Mouse (Mus musculus) ES-Bruce4 (cell line): ENCODE measurements at regions not wholly inside any gene's neighbourhood (a gene's known extent, or its start where the extent isn't known, plus 50 kb on each side); places are given as distances from the start of the nearest gene placed in this dataset.

ENCODE experiments used
- H3K27ac ChIP-seq: 2 replicates; pipeline ENCODE4 v1.5.1; 2012; ENCODE audit warnings: low read length, inconsistent platforms; ENCODE audit not compliant: insufficient read depth
- H3K27me3 ChIP-seq: 2 replicates; pipeline ENCODE4 v1.6.1; 2012; ENCODE audit warnings: mild to moderate bottlenecking, low read length, inconsistent platforms; ENCODE audit not compliant: control insufficient read depth, poor library complexity, insufficient read depth, severe bottlenecking
- H3K36me3 ChIP-seq: 2 replicates; pipeline ENCODE4 v1.6.1; 2012; ENCODE audit warnings: inconsistent platforms, mild to moderate bottlenecking, low read length, moderate library complexity; ENCODE audit not compliant: control insufficient read depth, poor library complexity, insufficient read depth, severe bottlenecking
- H3K4me1 ChIP-seq: one replicate; pipeline ENCODE4 v1.8.1; 2011; ENCODE audit warnings: low read length; ENCODE audit not compliant: control insufficient read depth, insufficient read depth
- H3K4me3 ChIP-seq: 2 replicates; pipeline ENCODE4 v1.5.1; 2011; ENCODE audit warnings: low read depth, mild to moderate bottlenecking, low read length
- H3K9ac ChIP-seq: 2 replicates; pipeline ENCODE4 v1.6.1; 2012; ENCODE audit warnings: low read depth, mild to moderate bottlenecking, inconsistent platforms; ENCODE audit not compliant: poor library complexity, severe bottlenecking
- H3K9me3 ChIP-seq: replicated peaks from 2 replicates; pipeline ENCODE4 v1.6.1; 2012; ENCODE audit warnings: mild to moderate bottlenecking, low read length, inconsistent platforms; ENCODE audit not compliant: control insufficient read depth, poor library complexity, insufficient read depth, severe bottlenecking
- CTCF ChIP-seq: IDR thresholded peaks from one replicate; pipeline ENCODE4 v1.8.1; 2011; ENCODE audit warnings: low read depth, low read length
- EP300 ChIP-seq: IDR thresholded peaks from 2 replicates; pipeline ENCODE4 v1.6.1; 2011; ENCODE audit warnings: low read depth, low read length; ENCODE audit not compliant: insufficient read depth
- POLR2A ChIP-seq: IDR thresholded peaks from one replicate; pipeline ENCODE4 v1.8.1; 2011; ENCODE audit warnings: low read length; ENCODE audit not compliant: insufficient read depth

DNA sequence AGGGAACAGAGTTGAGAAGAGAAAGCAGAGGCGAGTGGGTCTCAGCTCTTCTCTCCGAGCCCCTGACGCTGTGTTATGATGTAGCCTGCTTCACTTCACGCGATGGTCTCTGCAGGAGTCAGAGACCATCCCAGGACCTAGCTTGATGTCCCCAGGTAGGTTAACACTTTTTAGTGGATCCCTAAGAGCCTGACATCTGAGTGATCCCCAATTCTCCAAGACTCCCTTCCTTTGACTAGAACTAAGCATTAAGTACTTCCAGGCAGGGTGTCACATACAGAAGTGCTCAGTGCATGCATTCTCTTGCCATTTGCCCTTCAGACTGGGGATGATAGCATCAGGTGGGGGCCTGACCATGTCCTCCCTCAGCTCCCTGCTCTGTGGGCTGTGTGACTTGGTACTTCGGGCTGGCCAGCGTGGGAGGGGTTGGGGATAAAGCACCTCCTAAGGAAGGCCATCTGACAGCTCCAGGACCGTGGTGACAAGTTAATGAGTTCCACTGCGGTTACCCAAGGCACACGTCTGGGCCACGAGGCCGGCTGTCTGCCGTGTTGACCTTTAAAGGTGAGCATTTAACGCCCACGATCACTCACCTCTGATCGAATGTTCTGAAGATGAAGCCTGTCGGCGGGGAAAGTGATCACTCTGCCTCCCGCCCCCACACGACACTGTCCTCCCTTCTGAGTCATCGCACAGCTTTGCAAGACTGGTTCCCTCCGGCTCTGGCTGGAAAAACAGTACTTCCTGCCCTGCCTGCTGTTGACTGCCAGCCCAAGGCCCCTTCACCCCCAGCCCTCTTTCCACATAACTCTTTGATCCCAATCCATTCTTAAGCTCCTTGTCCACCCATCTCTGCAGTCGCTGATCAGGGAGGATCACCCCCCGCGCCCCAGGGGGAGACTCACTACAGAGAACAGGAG, 65.8 kb upstream of the Ppp2r5c start:
- TF ChIP-seq POLR2A (no peak), EP300 (0 out of 2 replicates have a peak, but pooled peaks have one; percentile 9)
- Histone ChIP-seq H3K9me3 (no peaks in the 10 kb centered on the region), H3K27ac (no peak overlapping the region), H3K4me3 (no peak overlapping the region), H3K27me3 (no peaks in the 10 kb centered on the region), H3K36me3 (no peaks in the 10 kb centered on the region), H3K9ac (no peak overlapping the region), H3K4me1 (no peaks in the 10 kb centered on the region)

DNA sequence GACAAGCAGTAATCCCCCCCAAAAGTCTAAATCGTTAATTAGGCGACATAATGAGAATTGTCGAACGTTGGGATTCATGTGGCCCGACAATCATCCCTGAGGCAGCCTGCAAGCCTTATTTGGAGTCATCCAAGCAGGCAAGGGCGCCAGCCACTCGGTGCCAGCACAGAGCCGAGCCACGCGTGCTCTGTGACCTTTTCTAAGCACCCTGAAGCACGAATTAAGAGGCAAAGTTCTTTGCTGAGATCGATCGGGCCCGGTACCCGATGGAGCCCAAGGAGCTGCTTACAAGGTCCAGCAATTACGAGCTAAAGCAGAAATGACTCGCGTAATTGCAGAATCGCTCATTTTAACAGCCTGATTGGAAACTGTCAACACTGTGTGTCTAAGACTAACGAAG, 61.9 kb upstream of the Ppp2r5c start:
- H3K36me3 ChIP-seq = no peaks in the 10 kb centered on the region
- no peak overlapping the region for H3K9ac ChIP-seq
- TF ChIP-seq POLR2A = no peak
- TF ChIP-seq EP300 = no peak
- TF ChIP-seq CTCF = no peak
- H3K4me1 ChIP-seq = no peaks in the 10 kb centered on the region
- H3K27ac ChIP-seq = no peak overlapping the region
- H3K4me3 ChIP-seq = no peak overlapping the region
- H3K27me3 ChIP-seq = no peaks in the 10 kb centered on the region
- H3K9me3 ChIP-seq = no peaks in the 10 kb centered on the region

DNA sequence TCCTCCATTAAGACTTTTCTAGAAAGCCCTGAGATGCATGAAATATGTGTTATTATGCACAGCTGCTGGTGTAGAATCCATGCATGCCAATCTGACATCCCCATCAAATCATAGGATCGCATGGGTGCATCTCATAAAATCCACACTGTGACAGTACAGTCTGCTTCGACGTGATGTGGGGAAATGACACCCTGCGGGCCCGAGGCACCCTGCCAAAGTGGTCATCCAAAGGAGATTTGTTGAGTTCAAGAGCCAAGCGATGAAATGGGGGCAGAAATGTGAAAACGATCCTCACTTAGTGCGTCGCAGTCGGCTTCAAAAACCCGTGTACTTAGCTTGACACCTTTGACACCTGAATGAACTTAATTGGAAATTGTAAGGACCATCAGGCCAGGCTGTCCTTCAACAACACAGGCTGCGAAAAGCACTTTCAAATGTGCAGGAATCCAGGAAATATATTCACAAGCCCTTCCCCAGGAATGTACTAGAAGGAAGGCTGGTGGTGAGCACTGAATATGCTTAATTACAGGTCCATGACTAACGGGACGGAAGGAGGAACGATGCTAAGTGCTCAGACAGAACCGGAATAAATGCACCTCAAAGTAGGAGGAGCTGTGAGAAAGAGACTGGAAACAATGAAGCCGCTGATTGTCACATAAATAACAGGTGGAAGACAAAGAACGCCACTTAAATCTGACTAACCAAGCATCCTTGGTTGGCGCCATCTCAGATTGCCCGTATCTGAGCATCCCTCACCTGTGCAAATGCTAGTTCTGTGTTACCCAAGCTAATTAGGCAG, 60.9 kb upstream of the Ppp2r5c start:
- Histone ChIP-seq H3K9ac (no peak overlapping the region), H3K9me3 (no peaks in the 10 kb centered on the region), H3K4me1 (no peaks in the 10 kb centered on the region), H3K27me3 (no peaks in the 10 kb centered on the region), H3K27ac (no peak overlapping the region), H3K4me3 (no peak overlapping the region), H3K36me3 (no peaks in the 10 kb centered on the region)
- TF ChIP-seq EP300 (no peak), CTCF (no peak), POLR2A (no peak)

DNA sequence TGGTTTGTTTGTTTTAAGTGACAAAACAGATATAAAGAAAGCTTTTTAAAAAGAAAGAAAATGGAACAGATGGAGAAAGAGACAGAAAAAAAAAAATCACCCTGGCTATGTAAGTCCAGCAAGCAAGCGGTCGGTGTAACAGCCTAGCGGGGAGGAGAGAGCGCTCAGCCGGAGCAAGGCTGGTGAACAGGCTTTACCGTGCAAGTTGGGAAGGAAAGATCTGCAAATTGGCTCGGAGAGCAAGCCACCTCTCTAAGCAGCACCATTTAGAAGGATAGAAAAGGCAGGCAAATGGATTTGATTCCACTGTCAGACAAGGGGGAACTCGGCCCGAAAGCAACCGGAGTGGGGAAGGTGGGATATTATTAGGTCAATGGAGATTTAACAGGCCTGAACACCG, 59.9 kb upstream of the Ppp2r5c start:
- no peaks in the 10 kb centered on the region for H3K4me1 ChIP-seq
- H3K9ac ChIP-seq = no peak overlapping the region
- H3K27ac ChIP-seq = no peak overlapping the region
- H3K27me3 ChIP-seq = no peaks in the 10 kb centered on the region
- no peak overlapping the region for H3K4me3 ChIP-seq
- no peaks in the 10 kb centered on the region for H3K36me3 ChIP-seq
- no peaks in the 10 kb centered on the region for H3K9me3 ChIP-seq
- no peak for TF ChIP-seq POLR2A
- no peak for TF ChIP-seq CTCF
- TF ChIP-seq EP300 = no peak

DNA sequence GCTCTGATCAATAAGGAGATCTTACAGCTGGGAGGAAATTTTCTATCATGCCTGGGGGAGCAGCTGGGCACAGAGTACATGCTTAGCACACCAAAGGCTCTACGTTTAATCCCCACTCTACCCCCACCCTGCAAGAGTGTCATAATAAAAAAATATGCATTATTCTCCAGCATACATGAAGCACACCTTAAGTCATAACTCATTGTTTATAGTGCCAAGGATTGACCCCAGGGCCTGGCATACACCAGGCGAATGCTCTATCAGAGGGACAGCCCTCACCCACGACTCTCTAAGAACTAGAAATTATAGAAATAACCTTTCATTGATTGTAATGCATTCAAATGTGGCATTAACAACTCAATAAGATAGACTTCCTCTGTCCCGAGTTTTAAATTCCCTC, 59.4 kb upstream of the Ppp2r5c start:
- no peaks in the 10 kb centered on the region for H3K9me3 ChIP-seq
- no peak overlapping the region for H3K27ac ChIP-seq
- TF ChIP-seq POLR2A (no peak), CTCF (no peak), EP300 (no peak)
- no peaks in the 10 kb centered on the region for H3K36me3 ChIP-seq
- H3K27me3 ChIP-seq = no peaks in the 10 kb centered on the region
- no peaks in the 10 kb centered on the region for H3K4me1 ChIP-seq
- H3K4me3 ChIP-seq = no peak overlapping the region
- no peak overlapping the region for H3K9ac ChIP-seq

DNA sequence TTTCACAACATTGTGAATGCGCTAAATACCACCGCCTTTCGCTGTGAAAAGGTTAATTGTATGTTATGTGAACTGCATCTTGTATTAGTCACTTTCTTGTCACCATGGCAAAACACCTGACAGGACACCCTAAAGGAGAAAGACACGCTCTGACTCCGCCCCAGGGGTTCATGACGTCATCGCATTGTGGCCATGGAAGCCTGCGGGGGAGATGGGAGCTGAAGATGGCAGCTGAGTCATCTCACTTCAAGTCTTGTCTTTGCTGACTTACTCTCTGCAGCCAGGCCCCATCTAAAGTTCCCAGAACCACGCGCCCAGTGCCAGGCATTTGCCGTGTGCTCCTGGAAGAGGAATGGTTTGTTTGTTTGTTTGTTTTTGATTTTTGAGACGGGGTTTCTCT, 57.5 kb upstream of the Ppp2r5c start:
- no peaks in the 10 kb centered on the region for H3K4me1 ChIP-seq

More for the DNA sequence above, 57.5 kb upstream of the Ppp2r5c start:
- TF ChIP-seq POLR2A (no peak), EP300 (no peak), CTCF (no peak)
- H3K36me3 ChIP-seq = no peaks in the 10 kb centered on the region
- H3K27me3 ChIP-seq = no peaks in the 10 kb centered on the region
- no peaks in the 10 kb centered on the region for H3K9me3 ChIP-seq
- no peak overlapping the region for H3K4me3 ChIP-seq
- H3K9ac ChIP-seq = no peak overlapping the region
- H3K27ac ChIP-seq = no peak overlapping the region
